Mouse (Mus musculus) MEL (cell line): Measurements from ENCODE around the gene 3110018I06Rik. TPM values are rescaled to one million over a fixed set of nuclear protein-coding genes. Genes with fewer than 3 reads are reported as not detected.

Experiments used
- SIN3A ChIP-seq: IDR thresholded peaks from 2 replicates; pipeline ENCODE4 v1.6.1; 2012; ENCODE audit warnings: low read length, improper control_type of control experiment, inconsistent platforms
- polyA plus RNA-seq, 2 experiments: library from polyadenylated mRNA; stranded (reverse) in 1 of 2; unstranded in 1 of 2; fragments of >175 nt in 1 of 2; fragments of >200 nt in 1 of 2; gene quantifications; 2 replicates each; pipeline versions ENCODE4 v1.2.1 to v1.2.4; 2012; ENCODE audit warnings: low replicate concordance in 2 of 2, low read depth in 1 of 2; ENCODE audit not compliant: insufficient read length in 2 of 2, insufficient read depth in 1 of 2, missing spikeins in 1 of 2
- total RNA-seq: library from RNA; depleted of rRNA; stranded (reverse); fragments of 300-350 nt; gene quantifications from 2 replicates; pipeline ENCODE4 v1.2.3, GENCODE M21; 2012

The 3110018I06Rik gene
- total and polyA plus RNA-seq, 3 experiments, result not detected

DNA sequence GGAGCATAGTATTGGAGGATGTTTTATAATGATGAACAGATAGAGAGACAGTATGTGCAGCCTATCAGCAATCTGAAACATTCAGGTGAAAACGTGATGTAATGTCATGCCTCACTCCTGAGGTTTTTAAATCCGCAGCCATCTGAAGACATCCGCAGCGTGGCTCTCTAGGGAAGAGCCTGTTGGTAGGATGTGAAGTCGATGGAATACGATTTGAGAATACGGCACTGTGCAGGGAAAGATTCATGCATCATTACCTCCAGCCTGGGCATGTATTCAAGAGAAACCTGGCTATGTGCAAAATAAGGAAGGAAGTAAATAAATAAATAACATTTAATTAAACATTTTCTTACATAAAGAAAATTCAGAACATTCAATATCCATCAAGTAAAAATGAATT lies 44.4 kb downstream of the 3110018I06Rik start (continued):
- no peak for TF ChIP-seq SIN3A
- TF ChIP-seq, all 39 proteins: peak for 0
